8 mouse cellular contexts compared by ENCODE assay signal in the genomic region with DNA sequence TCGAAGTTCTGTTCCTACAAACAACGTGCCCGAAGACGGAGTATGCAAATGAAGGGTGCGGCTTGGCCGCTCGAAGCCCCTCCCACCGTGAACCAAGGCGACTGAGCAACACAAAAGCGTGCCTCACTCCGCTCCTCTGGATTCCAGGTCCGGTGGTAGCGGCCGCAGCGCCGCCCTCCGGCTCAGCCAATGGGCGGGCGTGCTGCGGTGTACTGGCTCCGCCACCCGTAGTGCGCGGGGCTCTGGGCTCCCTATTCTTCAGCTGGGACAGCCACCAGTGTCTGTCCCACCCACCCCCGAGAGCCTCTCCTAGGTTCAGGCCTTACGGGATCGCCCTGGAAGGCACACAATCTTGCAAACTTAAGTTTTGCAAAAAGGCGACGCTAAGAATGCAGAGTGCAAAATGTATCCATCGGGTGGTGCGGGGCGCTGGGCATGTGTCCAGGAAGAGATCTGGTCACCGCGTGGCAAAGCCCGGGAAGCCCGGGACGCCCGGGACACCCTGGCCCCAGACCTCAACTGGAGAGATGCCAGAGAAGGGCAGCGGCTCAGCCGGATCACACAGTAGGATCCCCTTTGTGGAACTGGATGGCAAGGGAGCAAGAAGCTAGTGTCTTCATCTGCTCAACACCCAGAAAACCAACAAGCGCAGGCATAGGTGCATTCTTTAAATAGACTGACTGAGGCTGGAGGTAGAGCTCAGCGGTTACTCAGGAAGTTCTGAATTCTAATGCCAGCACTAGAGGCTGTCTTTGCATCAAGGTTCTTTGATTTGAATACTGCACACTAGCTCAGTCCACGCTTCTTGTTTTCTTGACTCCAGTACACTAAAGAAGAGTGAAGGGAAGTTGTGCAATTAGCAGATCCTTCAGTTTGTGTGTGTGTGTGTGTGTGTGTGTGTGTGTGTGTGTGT. TPM values are rescaled to one million over a fixed set of nuclear protein-coding genes. Genes with fewer than 3 reads are reported as not detected.
A peak's percentile ranks its signal among the peaks of the same experiment; 100 is the strongest.
DNase-seq lines count a peak whose midpoint lies in the region; ATAC-seq and TF ChIP-seq lines count a peak whose summit lies in the region.

No protein-coding gene starts in this region.

- H3K4me1 ChIP-seq in MEL (ENCODE audit: control insufficient read depth in 1 of 2, insufficient read depth in 2 of 2, low read length in 2 of 2): peaks cover 2 to 6% of the 10 kb centered on the region in 2 experiments; a peak in 2 of 4 replicates
- peaks cover 16% of the 10 kb centered on the region for H3K4me1 ChIP-seq in forebrain, embryonic 16.5 days (replicated peaks; ENCODE audit: control insufficient read depth, insufficient read depth, low read length)
- H3K4me1 ChIP-seq in neural tube, embryonic 14.5 days (ENCODE audit: control insufficient read depth, insufficient read depth, low read length): peaks cover 7% of the 10 kb centered on the region; the same call in 1 of the 2 replicates
- peaks cover 15% of the 10 kb centered on the region for H3K4me1 ChIP-seq in testis, adult 2 months (ENCODE audit: control insufficient read depth, insufficient read depth, low read length)

- H3K9ac ChIP-seq in MEL (ENCODE audit: control insufficient read depth, low read depth, low read length, poor library complexity, severe bottlenecking): peak overlapping the region; percentile 74
- peak overlapping the region; percentile 90 for H3K9ac ChIP-seq in forebrain, embryonic 16.5 days (replicated peaks; ENCODE audit: low read depth, low read length)
- peak overlapping the region; percentile 80 for H3K9ac ChIP-seq in neural tube, embryonic 14.5 days (replicated peaks; ENCODE audit: low read depth, low read length)

- peaks cover 0 to 12% of the 10 kb centered on the region in 2 experiments; a peak in 2 of 4 replicates for H3K36me3 ChIP-seq in MEL (ENCODE audit: control insufficient read depth in 1 of 2, insufficient read depth in 2 of 2, low read length in 2 of 2)
- H3K36me3 ChIP-seq in forebrain, embryonic 16.5 days (ENCODE audit: control insufficient read depth, insufficient read depth): no peaks in the 10 kb centered on the region
- H3K36me3 ChIP-seq in neural tube, embryonic 14.5 days (ENCODE audit: control insufficient read depth, insufficient read depth, low read length): no peaks in the 10 kb centered on the region
- no peaks in the 10 kb centered on the region for H3K36me3 ChIP-seq in testis, adult 2 months (ENCODE audit: control insufficient read depth, insufficient read depth, low read length)

- TF ChIP-seq RAD21 in MEL (IDR thresholded peaks at IDR 0.05; ENCODE audit: low read depth, low read length): no peak

- no peaks in the 10 kb centered on the region for H3K27me3 ChIP-seq in MEL (ENCODE audit: control insufficient read depth in 1 of 2, insufficient read depth in 2 of 2, low read length in 2 of 2)
- H3K27me3 ChIP-seq in forebrain, embryonic 16.5 days (replicated peaks; ENCODE audit: control insufficient read depth, insufficient read depth, low read length): no peaks in the 10 kb centered on the region
- no peaks in the 10 kb centered on the region for H3K27me3 ChIP-seq in neural tube, embryonic 14.5 days (ENCODE audit: control insufficient read depth, insufficient read depth, low read length)
- H3K27me3 ChIP-seq in testis, adult 2 months (ENCODE audit: control insufficient read depth, insufficient read depth, low read length): no peaks in the 10 kb centered on the region

- no peaks in the 10 kb centered on the region for H3K9me3 ChIP-seq in MEL (replicated peaks; ENCODE audit: insufficient read depth, low read length)
- no peaks in the 10 kb centered on the region for H3K9me3 ChIP-seq in forebrain, embryonic 16.5 days (ENCODE audit: control insufficient read depth, low read length)
- no peaks in the 10 kb centered on the region for H3K9me3 ChIP-seq in neural tube, embryonic 14.5 days (ENCODE audit: control insufficient read depth, low read length)

- WGBS in forebrain, embryonic 16.5 days: under 1% methylated on average over 43 of the region's 43 CpGs
- under 1% methylated on average over 43 of the region's 43 CpGs for WGBS in neural tube, embryonic 14.5 days

- peak; percentile 40 to 68; a peak in 1 of 4 replicates for TF ChIP-seq POLR2A in MEL (IDR thresholded peaks at IDR 0.05; ENCODE audit: control insufficient read depth in 1 of 2, insufficient read depth in 1 of 2, low read depth in 1 of 2, low read length in 2 of 2, poor library complexity in 1 of 2)
- 0 out of 2 replicates have a peak, but pooled peaks have one; percentile 17 for TF ChIP-seq POLR2A in testis, adult 2 months (IDR thresholded peaks at IDR 0.05; ENCODE audit: control insufficient read depth, low read depth, low read length)

- DNase-seq in MEL (ENCODE audit: low read depth, low spot score): peak; percentile 97
- peak; percentile 83 to 88 for DNase-seq in cerebellum, adult 18-20 months
- DNase-seq in heart, postnatal 36 days: peak; percentile 81 to 86
- DNase-seq in layer of hippocampus, adult 18-20 months (ENCODE audit: low spot score in 2 of 2): peak; percentile 83 to 89
- DNase-seq in lung, adult 18-20 months: peak; percentile 93 to 96

- peak overlapping the region; percentile 52 to 76 for H3K4me3 ChIP-seq in MEL (ENCODE audit: control insufficient read depth in 1 of 2, insufficient read depth in 1 of 2, low read depth in 2 of 2, low read length in 2 of 2)
- peak overlapping the region; percentile 77 for H3K4me3 ChIP-seq in forebrain, embryonic 16.5 days (replicated peaks; ENCODE audit: low read length)
- H3K4me3 ChIP-seq in neural tube, embryonic 14.5 days (ENCODE audit: low read depth, low read length): peak overlapping the region; percentile 59
- peak overlapping the region; percentile 79 for H3K4me3 ChIP-seq in testis, adult 2 months (ENCODE audit: control insufficient read depth, low read depth, low read length)

- peak; percentile 99 for ATAC-seq in forebrain, embryonic 16.5 days
- peak; percentile 99 for ATAC-seq in neural tube, embryonic 14.5 days (ENCODE audit: low read depth)

- peaks cover 1% of the 10 kb centered on the region; the same call in 1 of the 2 replicates for H3K79me2 ChIP-seq in MEL (ENCODE audit: control insufficient read depth, insufficient read depth, low read length, poor library complexity)

- peak overlapping the region; percentile 84 for H3K4me2 ChIP-seq in forebrain, embryonic 16.5 days (ENCODE audit: low read length)
- peak overlapping the region; percentile 72 for H3K4me2 ChIP-seq in neural tube, embryonic 14.5 days (ENCODE audit: low read depth, low read length)

- intact Hi-C loops in heart, postnatal 36 days (cut with DNase I): loop anchor here (2.0 kb wide), 2 partner anchors 37 to 57 kb away; a partner anchor contains a TSS

- no peak for TF ChIP-seq EP300 in MEL (IDR thresholded peaks at IDR 0.05; ENCODE audit: low read depth in 1 of 2, low read length in 2 of 2)

- TF ChIP-seq CTCF in MEL (IDR thresholded peaks at IDR 0.05 in 2 of 3, conservative IDR thresholded peaks at IDR 0.05 in 1 of 3; ENCODE audit: control insufficient read depth in 1 of 3, insufficient read depth in 1 of 3, low read depth in 2 of 3, low read length in 3 of 3, poor library complexity in 1 of 3, severe bottlenecking in 1 of 3): 0 out of 6 replicates have a peak, but pooled peaks of 1 of the 3 experiments have one; percentile 8
- no peak for TF ChIP-seq CTCF in testis, adult 2 months (IDR thresholded peaks at IDR 0.05; ENCODE audit: control insufficient read depth, insufficient read depth, insufficient replicate concordance, low read depth, low read length)

- H3K27ac ChIP-seq in MEL (ENCODE audit: control insufficient read depth, low read depth, low read length): peak overlapping the region; percentile 61
- H3K27ac ChIP-seq in forebrain, embryonic 16.5 days (ENCODE audit: low read length): peak overlapping the region; percentile 96
- H3K27ac ChIP-seq in neural tube, embryonic 14.5 days (ENCODE audit: low read depth, low read length): peak overlapping the region; percentile 93
- peak overlapping the region; percentile 83 for H3K27ac ChIP-seq in testis, adult 2 months (ENCODE audit: control insufficient read depth, insufficient read depth, low read depth, low read length)

TF ChIP-seq in MEL, 35 proteins besides CTCF, POLR2A, EP300 and RAD21:
- TF ChIP-seq TBP (IDR thresholded peaks at IDR 0.05; ENCODE audit: low read depth, low read length) (peak; percentile 70; the same call in 1 of the 2 replicates), MYC (IDR thresholded peaks at IDR 0.05; ENCODE audit: low read depth, low read length) (peak; percentile 87), TCF12 (IDR thresholded peaks at IDR 0.05; ENCODE audit: low read depth, low read length) (no peak), ZC3H11A (IDR thresholded peaks at IDR 0.05; ENCODE audit: low read depth, low read length) (no peak), MXI1 (IDR thresholded peaks at IDR 0.05; ENCODE audit: low read depth, low read length) (peak; percentile 91), ETS1 (IDR thresholded peaks at IDR 0.05; ENCODE audit: low read depth, low read length) (peak; percentile 9; the same call in 1 of the 2 replicates), MAX (IDR thresholded peaks at IDR 0.05; ENCODE audit: low read length) (peak; percentile 88), NELFE (IDR thresholded peaks at IDR 0.05; ENCODE audit: low read depth, low read length) (0 out of 2 replicates have a peak, but pooled peaks have one; percentile 33), SIN3A (IDR thresholded peaks at IDR 0.05; ENCODE audit: low read length) (peak; percentile 91), HCFC1 (IDR thresholded peaks at IDR 0.05; ENCODE audit: low read depth, low read length) (peak; percentile 59), CHD1 (IDR thresholded peaks at IDR 0.05; ENCODE audit: low read depth, low read length) (no peak), SMC3 (IDR thresholded peaks at IDR 0.05; ENCODE audit: low read depth, low read length) (0 out of 2 replicates have a peak, but pooled peaks have one; percentile 4)

RNA-seq across cellular contexts. Expression of a gene that starts 58.1 kb away (rescaled TPM):
- total RNA-seq in MEL (2012; rRNA removed): 5.2 and 5.3 TPM in 2 replicates
- 1 to 10 TPM in 1 of 2 experiments, not detected in 1; 7.6 TPM for polyA plus RNA-seq in MEL (2012; ENCODE audit: insufficient read depth in 1 of 2, insufficient read length in 2 of 2, low read depth in 1 of 2, low replicate concordance in 2 of 2, missing spikeins in 1 of 2)
- polyA plus RNA-seq in forebrain, embryonic 16.5 days (2015; fragmentation: Nextera tagmentation; extraction: Ambion mirVana): 53.4 and 66.7 TPM in 2 replicates
- total RNA-seq in heart, postnatal 36 days (2021): 100 to 1,000 TPM; 120 to 153 TPM
- 10 to 100 TPM; 46.9 to 47.6 TPM for total RNA-seq in layer of hippocampus, adult 18-20 months (2021)
- polyA plus RNA-seq in neural tube, embryonic 14.5 days (2014; fragmentation: Nextera tagmentation; extraction: Ambion mirVana): 56.5 and 67.2 TPM in 2 replicates
- polyA plus RNA-seq in testis, adult 2 months (2012; rRNA removed): 5.2 and 5.8 TPM in 2 replicates

Comparison
In these comparisons a context has a peak if more than half of its experiments do, and no peak if none do; other contexts are left out.
1. Peak in every context shown above with its lines: DNase-seq, ATAC-seq, H3K4me3 ChIP-seq and H3K27ac ChIP-seq.